Mouse (Mus musculus) testis, adult 2 months (tissue): ENCODE measurements around the gene Rsph1.

Source experiments
- CTCF ChIP-seq: fragments of 200-500 bp; IDR thresholded peaks from 2 replicates; pipeline ENCODE4 v1.5.1; 2012; ENCODE audit warnings: low read depth, mild to moderate bottlenecking, inconsistent platforms, low read length, moderate library complexity; ENCODE audit not compliant: control insufficient read depth, insufficient read depth, insufficient replicate concordance
- POLR2A ChIP-seq: fragments of 200-500 bp; IDR thresholded peaks from 2 replicates; pipeline ENCODE4 v1.6.1; 2012; ENCODE audit warnings: low read depth, mild to moderate bottlenecking, inconsistent platforms, low read length, moderate library complexity; ENCODE audit not compliant: control insufficient read depth

DNA sequence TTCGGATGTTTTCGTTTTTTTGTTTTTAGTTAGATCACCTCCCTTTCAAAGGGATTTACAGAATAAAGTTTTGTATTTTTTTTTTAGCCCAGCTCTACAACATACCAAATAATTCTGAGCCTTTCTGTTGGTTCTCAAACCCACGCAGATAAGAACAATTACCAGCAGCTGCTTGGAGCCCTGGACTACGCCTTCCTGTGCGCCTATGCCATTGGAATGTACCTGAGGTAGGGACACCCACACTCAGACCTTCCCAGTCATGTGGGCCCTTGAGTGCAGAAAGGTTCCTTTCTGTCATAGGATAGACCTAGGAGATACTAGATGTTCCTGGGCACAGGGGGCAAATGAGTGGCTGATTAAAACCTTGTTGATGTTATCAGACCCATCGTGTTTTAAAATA lies 38.8 kb upstream of the Rsph1 start:
- TF ChIP-seq POLR2A (no peak), CTCF (no peak)
